Mouse (Mus musculus) cortical plate, adult 2 months (tissue): ENCODE data around the gene Thrb.

Experiments used
- CTCF ChIP-seq: fragments of 200-500 bp; IDR thresholded peaks from 2 replicates; pipeline ENCODE4 v1.5.1; 2011; ENCODE audit warnings: mild to moderate bottlenecking, control low read depth, low read length; ENCODE audit not compliant: insufficient read depth; ENCODE audit errors: extremely low read depth
- POLR2A ChIP-seq: fragments of 200-500 bp; IDR thresholded peaks from 2 replicates; pipeline ENCODE4 v1.6.1; 2011; ENCODE audit warnings: mild to moderate bottlenecking, low read length, control low read depth; ENCODE audit not compliant: insufficient read depth; ENCODE audit errors: extremely low read depth

GRCm38 (mm10) chr14:17933475-17933874 is 273.4 kb downstream of the Thrb start:
- no peak for TF ChIP-seq CTCF
- no peak for TF ChIP-seq POLR2A
